Mouse (Mus musculus): ENCODE data around the gene Scap. TPM values are rescaled to one million over a fixed set of nuclear protein-coding genes. Genes with fewer than 3 reads are reported as not detected.
"Not testable (repeated sequence)": the region's sequence is repeated elsewhere in the genome, so short reads cannot be mapped to it uniquely, and the experiment has no call there.

Scap gene
- polyA plus RNA-seq, 1 experiment from 2014 or later, result 44.1 TPM

GRCm38 (mm10) chr9:110369860-110370259 is 36.8 kb downstream of the Scap start:
- H3K36me3 ChIP-seq (replicated peaks), result peaks cover 71% of the 10 kb centered on the region
- H3K4me3 ChIP-seq, result no peak overlapping the region
- H3K4me1 ChIP-seq, result peaks cover 6% of the 10 kb centered on the region
- H3K27ac ChIP-seq, result no peak overlapping the region
- no peaks in the 10 kb centered on the region for H3K27me3 ChIP-seq (ENCODE audit: poor library complexity, severe bottlenecking)
- no peaks in the 10 kb centered on the region for H3K9me3 ChIP-seq
- DNase-seq (ENCODE audit: extremely low spot score, low spot score), result no peak
- WGBS, result 91% methylated on average over 3 of the region's 3 CpGs

GRCm38 (mm10) chr9:110373871-110374270 is 40.8 kb downstream of the Scap start:
- no peaks in the 10 kb centered on the region for H3K4me1 ChIP-seq
- 95% methylated on average over 13 of the region's 13 CpGs for WGBS
- peaks cover 74% of the 10 kb centered on the region for H3K36me3 ChIP-seq (replicated peaks)
- no peaks in the 10 kb centered on the region for H3K9me3 ChIP-seq
- no peak for DNase-seq (ENCODE audit: extremely low spot score, low spot score)
- no peak overlapping the region for H3K4me3 ChIP-seq
- H3K27me3 ChIP-seq (ENCODE audit: poor library complexity, severe bottlenecking), result no peaks in the 10 kb centered on the region
- H3K27ac ChIP-seq, result no peak overlapping the region

GRCm38 (mm10) chr9:110375668-110376067 is 42.6 kb downstream of the Scap start:
- Histone ChIP-seq H3K36me3 (replicated peaks) (peaks cover 88% of the 10 kb centered on the region), H3K4me3 (no peak overlapping the region)
- 94% methylated on average over 3 of the region's 3 CpGs for WGBS

GRCm38 (mm10) chr9:110377655-110378054 is 44.6 kb downstream of the Scap start:
- H3K27me3 ChIP-seq (ENCODE audit: poor library complexity, severe bottlenecking); H3K27ac ChIP-seq; H3K9me3 ChIP-seq; H3K4me1 ChIP-seq; H3K4me3 ChIP-seq; DNase-seq (ENCODE audit: extremely low spot score, low spot score): not testable (repeated sequence)
- 89% methylated on average over 15 of the region's 15 CpGs for WGBS
- H3K36me3 ChIP-seq (replicated peaks), result peaks cover 99% of the 10 kb centered on the region

More at GRCm38 (mm10) chr9:110375668-110376067, 42.6 kb downstream of the Scap start:
- H3K9me3 ChIP-seq, result no peaks in the 10 kb centered on the region
- H3K27me3 ChIP-seq (ENCODE audit: poor library complexity, severe bottlenecking), result no peaks in the 10 kb centered on the region
- no peak overlapping the region for H3K27ac ChIP-seq
- DNase-seq (ENCODE audit: extremely low spot score, low spot score), result no peak
- H3K4me1 ChIP-seq, result peaks cover 4% of the 10 kb centered on the region; the same call in 1 of the 2 replicates

- Histone ChIP-seq H3K9me3 (no peaks in the 10 kb centered on the region), H3K27me3 (ENCODE audit: poor library complexity, severe bottlenecking) (no peaks in the 10 kb centered on the region), H3K27ac (no peak overlapping the region), H3K4me1 (peaks cover 7% of the 10 kb centered on the region; the same call in 1 of the 2 replicates), H3K4me3 (no peak overlapping the region), H3K36me3 (replicated peaks) (peaks cover 99% of the 10 kb centered on the region)
- 97% methylated on average over 8 of the region's 8 CpGs for WGBS
- DNase-seq (ENCODE audit: extremely low spot score, low spot score), result no peak
Observed at GRCm38 (mm10) chr9:110379361-110379760, 46.3 kb downstream of the Scap start.

- Histone ChIP-seq H3K4me1 (peaks cover 7% of the 10 kb centered on the region; the same call in 1 of the 2 replicates), H3K4me3 (no peak overlapping the region), H3K27ac (no peak overlapping the region), H3K9me3 (no peaks in the 10 kb centered on the region), H3K36me3 (replicated peaks) (peaks cover 99% of the 10 kb centered on the region), H3K27me3 (ENCODE audit: poor library complexity, severe bottlenecking) (no peaks in the 10 kb centered on the region)
- WGBS, result 41% methylated on average over 21 of the region's 21 CpGs
- no peak for DNase-seq (ENCODE audit: extremely low spot score, low spot score)
Observed at GRCm38 (mm10) chr9:110380662-110381061, 47.6 kb downstream of the Scap start.

- Histone ChIP-seq H3K27ac (no peak overlapping the region), H3K4me1 (peaks cover 7% of the 10 kb centered on the region; the same call in 1 of the 2 replicates), H3K27me3 (ENCODE audit: poor library complexity, severe bottlenecking) (no peaks in the 10 kb centered on the region), H3K4me3 (no peak overlapping the region), H3K36me3 (replicated peaks) (peaks cover 99% of the 10 kb centered on the region), H3K9me3 (no peaks in the 10 kb centered on the region)
- 85% methylated on average over 12 of the region's 12 CpGs for WGBS
- no peak for DNase-seq (ENCODE audit: extremely low spot score, low spot score)
Observed at GRCm38 (mm10) chr9:110381292-110381691, 48.2 kb downstream of the Scap start.

GRCm38 (mm10) chr9:110384369-110384929 is 51.4 kb downstream of the Scap start:
- H3K27me3 ChIP-seq (ENCODE audit: poor library complexity, severe bottlenecking), result no peaks in the 10 kb centered on the region
- peaks cover 7% of the 10 kb centered on the region; the same call in 1 of the 2 replicates for H3K4me1 ChIP-seq
- 89% methylated on average over 7 of the region's 7 CpGs for WGBS
- H3K4me3 ChIP-seq, result no peak overlapping the region
- H3K9me3 ChIP-seq, result no peaks in the 10 kb centered on the region
- no peak overlapping the region for H3K27ac ChIP-seq
- peaks cover 99% of the 10 kb centered on the region for H3K36me3 ChIP-seq (replicated peaks)
- DNase-seq (ENCODE audit: extremely low spot score, low spot score), result no peak

- H3K27ac ChIP-seq, result no peak overlapping the region
- no peaks in the 10 kb centered on the region for H3K4me1 ChIP-seq
- H3K9me3 ChIP-seq, result no peaks in the 10 kb centered on the region
- H3K36me3 ChIP-seq (replicated peaks), result peaks cover 100% of the 10 kb centered on the region
- WGBS, result 91% methylated on average over 7 of the region's 7 CpGs
- no peak for DNase-seq (ENCODE audit: extremely low spot score, low spot score)
- no peaks in the 10 kb centered on the region for H3K27me3 ChIP-seq (ENCODE audit: poor library complexity, severe bottlenecking)
- no peak overlapping the region for H3K4me3 ChIP-seq
Observed at GRCm38 (mm10) chr9:110388011-110388410, 54.9 kb downstream of the Scap start.

- no peak overlapping the region for H3K4me3 ChIP-seq
- no peaks in the 10 kb centered on the region for H3K9me3 ChIP-seq
- H3K4me1 ChIP-seq, result no peaks in the 10 kb centered on the region
- H3K36me3 ChIP-seq (replicated peaks), result peaks cover 99% of the 10 kb centered on the region
- WGBS, result 98% methylated on average over 3 of the region's 3 CpGs
- H3K27ac ChIP-seq, result no peak overlapping the region
- no peak for DNase-seq (ENCODE audit: extremely low spot score, low spot score)
- no peaks in the 10 kb centered on the region for H3K27me3 ChIP-seq (ENCODE audit: poor library complexity, severe bottlenecking)
Observed at GRCm38 (mm10) chr9:110390843-110391242, 57.8 kb downstream of the Scap start.

- no peak for DNase-seq (ENCODE audit: extremely low spot score, low spot score)
- Histone ChIP-seq H3K4me1 (no peaks in the 10 kb centered on the region), H3K27ac (no peak overlapping the region), H3K9me3 (no peaks in the 10 kb centered on the region), H3K4me3 (no peak overlapping the region), H3K27me3 (ENCODE audit: poor library complexity, severe bottlenecking) (no peaks in the 10 kb centered on the region), H3K36me3 (replicated peaks) (peaks cover 94% of the 10 kb centered on the region)
- WGBS, result 86% methylated on average over 4 of the region's 4 CpGs
Observed at GRCm38 (mm10) chr9:110393295-110393694, 60.2 kb downstream of the Scap start.

GRCm38 (mm10) chr9:110400650-110401049 is 67.6 kb downstream of the Scap start:
- WGBS, result 89% methylated on average over 5 of the region's 5 CpGs
- no peak overlapping the region for H3K4me3 ChIP-seq
- DNase-seq (ENCODE audit: extremely low spot score, low spot score), result no peak
- no peak overlapping the region for H3K27ac ChIP-seq
- H3K4me1 ChIP-seq, result peaks cover under 1% of the 10 kb centered on the region; the same call in 1 of the 2 replicates
- H3K27me3 ChIP-seq (ENCODE audit: poor library complexity, severe bottlenecking), result no peaks in the 10 kb centered on the region
- H3K36me3 ChIP-seq (replicated peaks), result peaks cover 68% of the 10 kb centered on the region
- no peaks in the 10 kb centered on the region for H3K9me3 ChIP-seq

GRCm38 (mm10) chr9:110402731-110403130 is 69.6 kb downstream of the Scap start:
- WGBS, result 97% methylated on average over 2 of the region's 2 CpGs
- Histone ChIP-seq H3K27ac (no peak overlapping the region), H3K4me3 (no peak overlapping the region), H3K4me1 (peaks cover 18% of the 10 kb centered on the region), H3K27me3 (ENCODE audit: poor library complexity, severe bottlenecking) (no peaks in the 10 kb centered on the region), H3K36me3 (replicated peaks) (peaks cover 56% of the 10 kb centered on the region), H3K9me3 (no peaks in the 10 kb centered on the region)
- no peak for DNase-seq (ENCODE audit: extremely low spot score, low spot score)
